Mouse (Mus musculus) adrenal gland, postnatal 4 days (tissue): ENCODE data around the gene Gramd4. TPM values are rescaled to one million over a fixed set of nuclear protein-coding genes. Genes with fewer than 3 reads are reported as not detected.
A peak's percentile ranks its signal among the peaks of the same experiment; 100 is the strongest.

Experiments
- DNase-seq, 2 experiments: peaks; one replicate each; pipeline ENCODE4 v3.0.0; 2021 to 2022; ENCODE audit warnings: low spot score in 2 of 2, mixed read lengths in 2 of 2
- total RNA-seq, 2 experiments: library from RNA; stranded (reverse); gene quantifications; 2 replicates each; pipeline ENCODE4 v1.2.3; 2021

Gene Gramd4
- total RNA-seq, 2 experiments from 2014 or later = 22.9 to 23.1 TPM

GRCm38 (mm10) chr15:86069011-86069791 is 11.7 kb downstream of the Gramd4 start:
- DNase-seq = no peak

GRCm38 (mm10) chr15:86070368-86070767 is 12.9 kb downstream of the Gramd4 start:
- DNase-seq = no peak

GRCm38 (mm10) chr15:86071166-86071565 is 13.7 kb downstream of the Gramd4 start:
- no peak for DNase-seq

GRCm38 (mm10) chr15:86074171-86074937 is 16.9 kb downstream of the Gramd4 start:
- no peak for DNase-seq

- DNase-seq = no peak
These were observed 18.0 kb downstream of the Gramd4 start for GRCm38 (mm10) chr15:86075305-86076047.

GRCm38 (mm10) chr15:86076048-86076315 is 18.5 kb downstream of the Gramd4 start:
- DNase-seq = no peak

GRCm38 (mm10) chr15:86076378-86076777 is 18.9 kb downstream of the Gramd4 start:
- DNase-seq = no peak

- DNase-seq = no peak
These were observed 20.4 kb downstream of the Gramd4 start for GRCm38 (mm10) chr15:86077934-86078333.

- no peak for DNase-seq
These were observed 21.2 kb downstream of the Gramd4 start for GRCm38 (mm10) chr15:86078481-86079216.

- DNase-seq = no peak
These were observed 22.0 kb downstream of the Gramd4 start for GRCm38 (mm10) chr15:86079467-86079866.

- no peak for DNase-seq
These were observed 22.4 kb downstream of the Gramd4 start for GRCm38 (mm10) chr15:86079876-86080275.

- DNase-seq = no peak
These were observed 22.9 kb downstream of the Gramd4 start for GRCm38 (mm10) chr15:86080408-86080807.

GRCm38 (mm10) chr15:86081654-86082053 is 24.2 kb downstream of the Gramd4 start:
- DNase-seq = no peak

GRCm38 (mm10) chr15:86082551-86082961 is 25.1 kb downstream of the Gramd4 start:
- no peak for DNase-seq

GRCm38 (mm10) chr15:86083261-86083741 is 25.8 kb downstream of the Gramd4 start:
- DNase-seq = no peak

- peak in 1 of 2 experiments; percentile 64 for DNase-seq
These were observed 28.1 kb downstream of the Gramd4 start for GRCm38 (mm10) chr15:86085301-86086225.

- DNase-seq = peak in 1 of 2 experiments; percentile 19
These were observed 28.8 kb downstream of the Gramd4 start for GRCm38 (mm10) chr15:86086291-86086706.

- DNase-seq = no peak
These were observed 30.2 kb downstream of the Gramd4 start for GRCm38 (mm10) chr15:86087591-86088149.

- DNase-seq = no peak
These were observed 30.8 kb downstream of the Gramd4 start for GRCm38 (mm10) chr15:86088266-86088790.
